Mouse (Mus musculus): ENCODE results near the gene Rhoh.

The Rhoh gene

GRCm38 (mm10) chr5:65859396-65859795, 1.6 kb upstream of the Rhoh start:
- DNase-seq (ENCODE audit: low read depth, low spot score): no peak

- no peak for DNase-seq (ENCODE audit: low read depth, low spot score)
Observed at GRCm38 (mm10) chr5:65860281-65861000, 572 bp upstream of the Rhoh start.

DNA sequence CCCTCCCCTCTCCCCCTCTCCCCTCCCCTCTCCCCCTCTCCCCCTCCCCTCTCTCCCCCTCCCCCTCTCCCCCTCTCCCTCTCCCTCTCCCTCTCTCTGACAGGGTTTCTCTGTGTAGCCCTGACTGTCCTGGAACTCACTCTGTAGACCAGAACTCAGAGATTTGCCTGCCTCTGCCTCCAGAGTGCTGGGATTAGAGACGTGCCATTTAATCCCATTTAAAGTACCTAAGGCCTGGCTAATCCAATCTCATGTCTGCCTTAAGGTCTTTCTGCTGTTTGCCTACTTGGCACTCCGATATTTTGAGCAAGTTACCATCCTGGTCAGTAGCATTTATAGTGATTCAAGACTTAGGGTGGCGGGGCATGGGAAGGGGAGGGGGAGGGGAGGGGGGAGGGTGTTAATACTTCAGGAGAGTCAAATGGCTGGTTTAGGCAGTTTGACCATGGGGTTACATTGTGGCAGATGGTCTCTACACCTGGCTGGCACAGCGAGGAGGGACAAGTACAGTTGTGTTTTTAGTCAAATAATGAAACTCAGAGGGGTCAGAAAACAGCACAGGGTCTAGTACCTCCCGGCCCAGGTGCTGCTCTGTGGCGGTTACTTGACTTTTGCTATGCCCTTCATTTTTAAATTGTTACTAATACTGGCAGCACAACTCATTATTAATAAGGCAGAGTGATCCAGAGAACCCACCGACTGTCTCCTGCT, 1.4 kb downstream of the Rhoh start:
- no peak for DNase-seq (ENCODE audit: low read depth, low spot score)

GRCm38 (mm10) chr5:65863349-65863749, 2.3 kb downstream of the Rhoh start:
- DNase-seq (ENCODE audit: low read depth, low spot score): no peak

- no peak for DNase-seq (ENCODE audit: low read depth, low spot score)
Observed at GRCm38 (mm10) chr5:65864486-65864885, 3.5 kb downstream of the Rhoh start.

DNA sequence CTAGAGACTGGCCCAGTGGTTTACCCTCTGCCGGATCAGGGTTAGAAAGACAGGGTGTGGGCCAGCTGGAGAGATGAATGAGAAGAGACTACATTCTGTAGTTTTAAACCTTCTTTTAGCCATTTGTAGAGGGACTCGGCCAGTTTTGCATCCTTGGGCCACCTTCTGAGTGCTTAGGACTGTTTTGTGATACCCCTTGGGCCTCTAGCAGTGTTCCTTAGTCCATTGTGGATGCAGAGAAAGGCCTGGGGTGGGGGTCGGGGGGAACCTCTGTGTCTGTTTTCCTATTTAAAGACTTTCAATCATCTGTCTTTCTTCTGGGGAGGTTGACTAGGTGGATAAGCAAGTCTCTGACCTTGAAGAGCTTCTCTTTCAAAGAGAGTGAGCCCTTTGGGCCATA, 3.9 kb downstream of the Rhoh start:
- no peak for DNase-seq (ENCODE audit: low read depth, low spot score)

DNA sequence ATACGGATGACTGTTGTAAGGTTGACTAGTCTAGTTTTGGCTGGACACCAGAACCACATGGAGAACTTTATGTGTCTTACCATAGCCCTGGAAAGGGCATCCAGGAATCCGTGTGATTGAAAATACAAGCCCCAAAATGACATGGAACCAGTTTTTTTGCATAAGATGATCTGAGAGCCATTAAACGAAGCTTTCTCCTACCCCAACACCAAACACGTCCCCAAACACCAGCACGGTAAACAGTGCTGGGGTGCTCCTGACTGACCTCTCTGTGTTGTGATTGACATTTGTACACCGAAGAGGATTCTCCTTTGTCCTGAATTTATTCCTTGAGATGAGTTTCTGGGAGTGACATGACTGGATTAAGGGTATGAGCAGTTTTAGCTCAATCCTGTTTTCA, 5.6 kb downstream of the Rhoh start:
- no peak for DNase-seq (ENCODE audit: low read depth, low spot score)

- DNase-seq (ENCODE audit: low read depth, low spot score): no peak
Observed at GRCm38 (mm10) chr5:65867380-65868116, 6.5 kb downstream of the Rhoh start.

DNA sequence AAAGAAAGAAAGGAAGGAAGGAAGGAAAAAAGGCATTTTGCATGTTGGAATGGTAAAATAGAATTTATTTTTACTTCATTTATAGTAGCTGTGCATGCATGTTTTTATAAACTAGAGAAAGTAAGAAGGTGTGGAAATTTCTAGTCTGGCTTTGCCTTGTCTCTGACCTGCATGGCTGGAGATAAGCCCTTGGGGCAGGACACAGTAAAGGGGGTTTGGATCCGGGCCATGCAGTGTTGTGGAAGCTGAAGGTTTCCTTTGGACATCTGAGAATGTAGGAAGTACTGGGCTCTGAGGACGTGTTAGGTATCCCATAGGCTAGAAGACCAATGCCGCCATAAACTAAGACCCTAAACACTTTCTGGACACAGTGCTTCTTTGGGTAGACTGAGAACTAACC, 7.4 kb downstream of the Rhoh start:
- DNase-seq (ENCODE audit: low read depth, low spot score): no peak

DNA sequence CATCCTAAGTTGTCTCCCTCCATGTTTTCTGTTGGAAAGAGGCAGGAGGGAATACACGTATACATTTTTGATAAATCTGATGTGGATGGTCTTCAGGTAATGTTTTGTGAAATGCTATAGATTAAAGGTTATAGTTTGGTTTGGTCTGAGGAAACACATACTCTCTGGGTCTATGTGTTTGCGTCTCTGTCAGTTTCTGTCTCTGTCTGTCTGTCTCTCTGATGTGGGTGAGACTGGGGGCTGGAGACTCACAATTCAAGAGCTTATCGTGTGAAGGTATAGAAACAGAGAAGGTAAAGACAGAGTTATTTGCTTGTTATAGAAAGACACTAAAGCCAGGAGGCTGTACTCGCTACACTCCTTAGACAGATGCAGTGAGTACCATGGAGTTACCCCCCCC, 8.6 kb downstream of the Rhoh start:
- DNase-seq (ENCODE audit: low read depth, low spot score): no peak

DNA sequence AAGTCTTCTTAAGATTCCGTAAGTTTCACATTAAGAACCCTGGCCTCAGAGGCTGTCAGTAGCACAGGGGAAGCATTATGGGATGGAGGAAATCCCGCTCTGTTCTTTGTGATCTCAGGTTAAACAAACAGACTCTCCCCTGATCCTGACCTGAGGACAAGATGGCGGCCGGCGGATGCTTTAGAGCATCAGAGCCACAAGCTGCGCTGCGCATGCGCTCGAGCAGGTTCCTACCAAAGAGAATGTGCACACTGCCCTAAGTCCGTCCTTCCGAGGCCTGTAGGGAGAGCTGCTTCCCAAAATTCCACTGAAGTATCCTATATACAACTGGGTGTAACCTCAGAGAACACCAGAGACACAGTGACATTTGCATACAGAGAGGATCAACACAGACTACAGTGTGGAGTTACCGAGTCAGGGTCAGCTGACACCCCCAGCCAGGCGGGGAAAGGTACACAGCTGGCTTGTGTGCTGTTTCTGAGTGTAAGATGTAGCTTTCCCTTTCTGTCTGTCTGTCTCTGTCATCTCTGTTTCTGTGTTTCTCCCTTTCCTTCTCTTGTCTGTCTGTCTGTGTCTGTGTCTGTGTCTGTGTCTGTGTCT, 10.4 kb downstream of the Rhoh start:
- DNase-seq (ENCODE audit: low read depth, low spot score): no peak

- no peak for DNase-seq (ENCODE audit: low read depth, low spot score)
Observed at GRCm38 (mm10) chr5:65873212-65873611, 12.2 kb downstream of the Rhoh start.

GRCm38 (mm10) chr5:65875269-65875668, 14.3 kb downstream of the Rhoh start:
- no peak for DNase-seq (ENCODE audit: low read depth, low spot score)

- DNase-seq (ENCODE audit: low read depth, low spot score): no peak
Observed at GRCm38 (mm10) chr5:65878367-65878766, 17.4 kb downstream of the Rhoh start.

DNA sequence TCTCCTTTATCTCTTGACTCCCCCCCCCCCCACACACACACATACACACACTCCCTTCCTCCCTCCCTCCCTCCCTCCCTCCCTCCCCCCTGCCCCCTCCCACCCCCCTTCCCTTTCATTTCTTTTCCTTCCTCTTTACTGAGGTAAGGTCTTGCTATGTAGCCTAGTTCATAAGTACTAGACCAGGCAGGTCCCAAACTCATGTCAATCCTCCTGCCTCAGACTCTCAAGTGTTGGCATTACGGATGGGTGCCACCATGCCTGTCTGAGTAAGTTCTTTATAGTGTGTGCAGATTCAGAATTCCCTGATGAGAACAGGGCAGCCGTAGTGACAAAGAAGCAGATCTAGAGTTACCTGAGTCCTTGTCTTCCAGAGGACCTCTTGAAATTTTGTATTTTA, 20.2 kb downstream of the Rhoh start:
- DNase-seq (ENCODE audit: low read depth, low spot score): no peak

DNA sequence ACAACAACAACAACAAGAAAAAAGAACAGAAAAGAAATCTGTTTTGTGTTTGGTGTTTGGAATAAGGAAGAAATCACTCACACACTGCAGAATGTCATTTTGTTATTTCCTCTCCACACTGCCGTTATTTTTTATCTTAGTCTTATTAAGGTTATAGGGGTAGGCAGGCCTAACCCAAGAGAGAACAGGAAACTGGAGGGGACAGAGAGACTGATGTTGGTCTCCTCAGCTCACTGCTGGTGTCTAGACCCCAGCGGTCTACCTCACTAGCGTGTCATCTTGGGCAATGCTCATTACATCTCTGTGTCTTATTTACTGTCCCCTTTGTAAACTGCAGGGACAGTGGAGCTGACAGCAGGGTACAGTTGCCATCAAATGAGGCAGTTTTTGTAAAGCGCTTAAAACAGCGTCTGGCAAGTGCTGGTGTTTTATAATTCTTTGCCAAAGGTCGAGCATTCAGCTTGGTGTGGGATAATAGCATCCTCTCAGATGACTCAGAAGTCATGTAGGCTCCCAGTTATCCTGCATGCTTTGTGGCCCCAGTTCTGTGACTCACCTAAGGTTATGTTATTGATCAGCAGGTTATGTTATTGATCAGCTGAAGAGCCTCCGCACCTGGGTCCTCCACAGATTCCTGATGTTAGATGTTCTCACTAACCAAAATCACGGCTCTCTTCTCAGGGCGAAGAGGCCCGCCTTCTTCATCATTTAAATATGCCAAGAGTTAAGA, 21.6 kb downstream of the Rhoh start:
- no peak for DNase-seq (ENCODE audit: low read depth, low spot score)

- peak; percentile 7 for DNase-seq (ENCODE audit: low read depth, low spot score)
Observed at GRCm38 (mm10) chr5:65883355-65883754, 22.3 kb downstream of the Rhoh start.

- DNase-seq (ENCODE audit: low read depth, low spot score): no peak
Observed at GRCm38 (mm10) chr5:65885699-65886443, 24.9 kb downstream of the Rhoh start.

- DNase-seq (ENCODE audit: low read depth, low spot score): no peak
Observed at GRCm38 (mm10) chr5:65888102-65888501, 27.1 kb downstream of the Rhoh start.

GRCm38 (mm10) chr5:65888998-65889397, 28.0 kb downstream of the Rhoh start:
- no peak for DNase-seq (ENCODE audit: low read depth, low spot score)

Data from forelimb bud, embryonic 11.5 days (tissue).